Mouse (Mus musculus): ENCODE measurements around the gene Slc9a7. TPM values are rescaled to one million over a fixed set of nuclear protein-coding genes. Genes with fewer than 3 reads are reported as not detected.

Slc9a7 gene
- polyA plus RNA-seq (2021; fragmentation: Nextera tagmentation) = 13.7 and 14.8 TPM in 2 replicates
- long read RNA-seq, experiment 1, partial matches to known transcripts = 3 of 7 reads
- long read RNA-seq, experiment 1, other reads (novel, unspliced or antisense) = 3 of 7 reads
- long read RNA-seq, experiment 2, partial matches to known transcripts = 27 of 36 reads
- long read RNA-seq, experiment 2, other reads (novel, unspliced or antisense) = 9 of 36 reads

GRCm38 (mm10) chrX:20291282-20292039 is at the start of gene Slc9a7:
Gene Slc9a7, minus strand, starts transcription at chrX:20291807.

GRCm38 (mm10) chrX:20059381-20059971 is 232.1 kb downstream of the Slc9a7 start, which contains the start of gene Chst7:
Gene Chst7, plus strand, starts transcription at chrX:20059560.

Other genes starting within 250 kb of the Slc9a7 start
- 2.8 and 3.0 TPM in 2 replicates for gene Chst7, start 232.2 kb downstream of the Slc9a7 start, polyA plus RNA-seq (2021; fragmentation: Nextera tagmentation)
- gene Rp2, start 72.7 kb upstream of the Slc9a7 start, polyA plus RNA-seq (2021; fragmentation: Nextera tagmentation) = 3.0 and 6.3 TPM in 2 replicates
- gene Jade3, start 133.9 kb upstream of the Slc9a7 start, polyA plus RNA-seq (2021; fragmentation: Nextera tagmentation) = 0.62 and 0.74 TPM in 2 replicates

Measured in layer of hippocampus, adult 6 months (tissue).